ENCODE assay signal across 22 mouse cellular contexts in genomic region chr4:133817356-133817755, GRCm38 (mm10).
DNase-seq lines count a peak whose midpoint lies in the region; ATAC-seq and TF ChIP-seq lines count a peak whose summit lies in the region.
"Had no signal": no experiment of that assay in that cellular context is flagged by ENCODE, and none has a peak within 500 bp of the region (broad histone marks: within the 10 kb centered on the region; RNA-seq: fewer than 3 reads in every experiment).

No protein-coding gene starts in this region.

- H3K27ac ChIP-seq in embryonic facial prominence, embryonic 15.5 days (replicated peaks): 0 out of 2 replicates have a peak overlapping the region, but pooled peaks have one; percentile 11
- no peak overlapping the region for H3K27ac ChIP-seq in embryonic facial prominence, embryonic 10.5 days (replicated peaks)
- no peak overlapping the region for H3K27ac ChIP-seq in midbrain, postnatal 0 days (ENCODE audit: low read depth, low read length)
- H3K27ac ChIP-seq in midbrain, embryonic 13.5 days: no peak overlapping the region
- no peak overlapping the region for H3K27ac ChIP-seq in MEL (ENCODE audit: control insufficient read depth, low read depth, low read length)
- H3K27ac ChIP-seq in kidney, embryonic 15.5 days: no peak overlapping the region
- H3K27ac ChIP-seq: hindbrain, embryonic 12.5 days; midbrain, embryonic 15.5 days had no signal

- no peak for DNase-seq in embryonic facial prominence, embryonic 10.5 days (ENCODE audit: low spot score)
- no peak for DNase-seq in midbrain, postnatal 0 days (ENCODE audit: low spot score)
- DNase-seq in MEL (ENCODE audit: low read depth, low spot score): no peak
- peak; percentile 51 for DNase-seq in naive thymus-derived CD4-positive, alpha-beta T cell, adult 2 months (ENCODE audit: low read depth)
- DNase-seq in gastrocnemius, postnatal 36 days: no peak
- DNase-seq: adrenal gland, postnatal 10 days; cerebellum, adult 11 months; cerebellum, postnatal 14 days; gastrocnemius, adult 2 months; heart, postnatal 14 days; lung, adult 2 months; right cerebral cortex, postnatal 4 days; thymus, adult 18-20 months had no signal

- TF ChIP-seq CTCF in midbrain, postnatal 0 days (IDR thresholded peaks at IDR 0.05): peak; percentile 11; the same call in 1 of the 2 replicates
- peak in 2 of 3 experiments; percentile 23 to 29; a peak in 4 of 6 replicates for TF ChIP-seq CTCF in MEL (IDR thresholded peaks at IDR 0.05 in 2 of 3, conservative IDR thresholded peaks at IDR 0.05 in 1 of 3; ENCODE audit: control insufficient read depth in 1 of 3, insufficient read depth in 1 of 3, low read depth in 2 of 3, low read length in 3 of 3, poor library complexity in 1 of 3, severe bottlenecking in 1 of 3)

- H3K4me1 ChIP-seq in embryonic facial prominence, embryonic 15.5 days: peaks cover 37% of the 10 kb centered on the region
- peaks cover 35% of the 10 kb centered on the region for H3K4me1 ChIP-seq in embryonic facial prominence, embryonic 10.5 days
- H3K4me1 ChIP-seq in midbrain, postnatal 0 days (ENCODE audit: insufficient read depth, low read length): no peaks in the 10 kb centered on the region
- H3K4me1 ChIP-seq in midbrain, embryonic 13.5 days (replicated peaks): peaks cover 26% of the 10 kb centered on the region
- peaks cover 4 to 29% of the 10 kb centered on the region in 2 experiments for H3K4me1 ChIP-seq in MEL (ENCODE audit: control insufficient read depth in 1 of 2, insufficient read depth in 2 of 2, low read length in 2 of 2)
- H3K4me1 ChIP-seq in kidney, embryonic 15.5 days: peaks cover 39% of the 10 kb centered on the region

- H3K36me3 ChIP-seq in embryonic facial prominence, embryonic 15.5 days: no peaks in the 10 kb centered on the region
- H3K36me3 ChIP-seq in embryonic facial prominence, embryonic 10.5 days (replicated peaks): no peaks in the 10 kb centered on the region
- H3K36me3 ChIP-seq in midbrain, postnatal 0 days (ENCODE audit: insufficient read depth, low read length): no peaks in the 10 kb centered on the region
- no peaks in the 10 kb centered on the region for H3K36me3 ChIP-seq in midbrain, embryonic 13.5 days
- peaks cover 0 to 25% of the 10 kb centered on the region in 2 experiments; a peak in 2 of 4 replicates for H3K36me3 ChIP-seq in MEL (ENCODE audit: control insufficient read depth in 1 of 2, insufficient read depth in 2 of 2, low read length in 2 of 2)
- H3K36me3 ChIP-seq in kidney, embryonic 15.5 days: no peaks in the 10 kb centered on the region
- H3K36me3 ChIP-seq: heart, embryonic 12.5 days; hindbrain, embryonic 12.5 days; limb, embryonic 15.5 days; midbrain, embryonic 15.5 days had no signal

- no peaks in the 10 kb centered on the region for H3K9me3 ChIP-seq in embryonic facial prominence, embryonic 15.5 days (replicated peaks)
- no peaks in the 10 kb centered on the region for H3K9me3 ChIP-seq in embryonic facial prominence, embryonic 10.5 days
- no peaks in the 10 kb centered on the region for H3K9me3 ChIP-seq in midbrain, postnatal 0 days (ENCODE audit: low read length)
- no peaks in the 10 kb centered on the region for H3K9me3 ChIP-seq in midbrain, embryonic 13.5 days
- H3K9me3 ChIP-seq in MEL (replicated peaks; ENCODE audit: insufficient read depth, low read length): no peaks in the 10 kb centered on the region
- no peaks in the 10 kb centered on the region for H3K9me3 ChIP-seq in kidney, embryonic 15.5 days (replicated peaks)
- H3K9me3 ChIP-seq: heart, embryonic 12.5 days; hindbrain, embryonic 12.5 days; limb, embryonic 15.5 days; megakaryocyte, embryonic 14.5 days; midbrain, embryonic 15.5 days had no signal

- H3K27me3 ChIP-seq in embryonic facial prominence, embryonic 15.5 days: no peaks in the 10 kb centered on the region
- no peaks in the 10 kb centered on the region for H3K27me3 ChIP-seq in embryonic facial prominence, embryonic 10.5 days (replicated peaks; ENCODE audit: low read depth, poor library complexity, severe bottlenecking)
- no peaks in the 10 kb centered on the region for H3K27me3 ChIP-seq in midbrain, postnatal 0 days (ENCODE audit: insufficient read depth, low read length)
- 0 out of 2 replicates have a peak, but pooled peaks cover 8% of the 10 kb centered on the region for H3K27me3 ChIP-seq in midbrain, embryonic 13.5 days
- H3K27me3 ChIP-seq in MEL (ENCODE audit: control insufficient read depth in 1 of 2, insufficient read depth in 2 of 2, low read length in 2 of 2): no peaks in the 10 kb centered on the region
- no peaks in the 10 kb centered on the region for H3K27me3 ChIP-seq in kidney, embryonic 15.5 days
- H3K27me3 ChIP-seq: heart, embryonic 12.5 days; hindbrain, embryonic 12.5 days; limb, embryonic 15.5 days; megakaryocyte, embryonic 14.5 days had no signal

- peak; percentile 41 for TF ChIP-seq RAD21 in MEL (IDR thresholded peaks at IDR 0.05; ENCODE audit: low read depth, low read length)

- H3K79me2 ChIP-seq in MEL (ENCODE audit: control insufficient read depth, insufficient read depth, low read length, poor library complexity): peaks cover 3% of the 10 kb centered on the region; the same call in 1 of the 2 replicates

- no peak overlapping the region for H3K9ac ChIP-seq in embryonic facial prominence, embryonic 15.5 days
- H3K9ac ChIP-seq in midbrain, postnatal 0 days (replicated peaks; ENCODE audit: low read length, poor library complexity, severe bottlenecking): no peak overlapping the region
- H3K9ac ChIP-seq in midbrain, embryonic 13.5 days (replicated peaks): no peak overlapping the region
- no peak overlapping the region for H3K9ac ChIP-seq in MEL (ENCODE audit: control insufficient read depth, low read depth, low read length, poor library complexity, severe bottlenecking)
- no peak overlapping the region for H3K9ac ChIP-seq in kidney, embryonic 15.5 days
- H3K9ac ChIP-seq: hindbrain, embryonic 12.5 days; limb, embryonic 15.5 days; midbrain, embryonic 15.5 days had no signal

- H3K4me3 ChIP-seq in embryonic facial prominence, embryonic 15.5 days (replicated peaks): no peak overlapping the region
- no peak overlapping the region for H3K4me3 ChIP-seq in embryonic facial prominence, embryonic 10.5 days
- H3K4me3 ChIP-seq in midbrain, postnatal 0 days (ENCODE audit: low read depth, low read length): no peak overlapping the region
- no peak overlapping the region for H3K4me3 ChIP-seq in midbrain, embryonic 13.5 days (replicated peaks)
- H3K4me3 ChIP-seq in MEL (ENCODE audit: control insufficient read depth in 1 of 2, insufficient read depth in 1 of 2, low read depth in 2 of 2, low read length in 2 of 2): no peak overlapping the region
- no peak overlapping the region for H3K4me3 ChIP-seq in kidney, embryonic 15.5 days (replicated peaks)
- H3K4me3 ChIP-seq: hindbrain, embryonic 12.5 days; limb, embryonic 15.5 days; midbrain, embryonic 15.5 days had no signal

- intact Hi-C loops in gastrocnemius, postnatal 36 days (cut with DNase I): no loop called here

- WGBS in embryonic facial prominence, embryonic 15.5 days: 92% methylated on average over 5 of the region's 5 CpGs
- WGBS in embryonic facial prominence, embryonic 10.5 days: 94% methylated on average over 5 of the region's 5 CpGs
- WGBS in midbrain, postnatal 0 days: 94% methylated on average over 5 of the region's 5 CpGs
- WGBS in midbrain, embryonic 13.5 days: 91% methylated on average over 5 of the region's 5 CpGs
- 96% methylated on average over 5 of the region's 5 CpGs for WGBS in kidney, embryonic 15.5 days

- no peak for TF ChIP-seq EP300 in MEL (IDR thresholded peaks at IDR 0.05; ENCODE audit: low read depth in 1 of 2, low read length in 2 of 2)

- no peak for ATAC-seq in embryonic facial prominence, embryonic 15.5 days (ENCODE audit: insufficient number of reproducible peaks, low FRiP score, low TSS enrichment, low read depth)
- ATAC-seq in midbrain, postnatal 0 days (ENCODE audit: low FRiP score): no peak
- no peak for ATAC-seq in midbrain, embryonic 13.5 days
- no peak for ATAC-seq in kidney, embryonic 15.5 days (replicated peaks; ENCODE audit: low FRiP score)
- ATAC-seq: inflammation-experienced regulatory T-cells, adult 6 months; midbrain, embryonic 15.5 days had no signal

- no peak overlapping the region for H3K4me2 ChIP-seq in embryonic facial prominence, embryonic 15.5 days (replicated peaks)
- H3K4me2 ChIP-seq in midbrain, postnatal 0 days (ENCODE audit: low read depth, low read length, poor library complexity, severe bottlenecking): no peak overlapping the region
- no peak overlapping the region for H3K4me2 ChIP-seq in midbrain, embryonic 13.5 days (replicated peaks)
- no peak overlapping the region for H3K4me2 ChIP-seq in kidney, embryonic 15.5 days
- H3K4me2 ChIP-seq: midbrain, embryonic 15.5 days had no signal

- TF ChIP-seq POLR2A in MEL (IDR thresholded peaks at IDR 0.05; ENCODE audit: control insufficient read depth in 1 of 2, insufficient read depth in 1 of 2, low read depth in 1 of 2, low read length in 2 of 2, poor library complexity in 1 of 2): no peak

TF ChIP-seq in MEL, 35 proteins besides CTCF, POLR2A, EP300 and RAD21:
- TF ChIP-seq ZC3H11A (IDR thresholded peaks at IDR 0.05; ENCODE audit: low read depth, low read length) (peak; percentile 28), GABPA (IDR thresholded peaks at IDR 0.05; ENCODE audit: low read depth, low read length) (no peak)
